In genomic region chr2:146511911-146512580, GRCm38 (mm10) we compare ENCODE assay signal across 8 mouse cellular contexts. TPM values are rescaled to one million over a fixed set of nuclear protein-coding genes. Genes with fewer than 3 reads are reported as not detected.
DNase-seq lines count a peak whose midpoint lies in the region; ATAC-seq lines count a peak whose summit lies in the region.

Ralgapa2 (minus strand) TSS chr2:146512344.

- peak within 1 kb of the TSS; percentile 57 for H3K4me2 ChIP-seq in hindbrain, embryonic 14.5 days (replicated peaks)

- DNase-seq in R1 (ENCODE audit: low read depth, low spot score), result peak; percentile 99
- DNase-seq in cerebellum, postnatal 25 days, result peak; percentile 99
- DNase-seq in frontal cortex, postnatal 25 days (ENCODE audit: low spot score in 2 of 2), result peak; percentile 97 to 99
- DNase-seq in hindbrain, embryonic 14.5 days (ENCODE audit: low spot score), result peak; percentile 100
- DNase-seq in layer of hippocampus, postnatal 36 days, result peak; percentile 98 to 99
- DNase-seq in lung, postnatal 36 days, result peak; percentile 100
- peak; percentile 99 for DNase-seq in retina, postnatal 1 day
- peak; percentile 95 to 99 for DNase-seq in urinary bladder, adult 18-20 months (ENCODE audit: low spot score in 2 of 2)

- WGBS in hindbrain, embryonic 14.5 days, result under 1% methylated on average over 45 of the region's 57 CpGs

- peak within 1 kb of the TSS; percentile 87 for H3K4me3 ChIP-seq in hindbrain, embryonic 14.5 days (replicated peaks; ENCODE audit: low read length)

- peak; percentile 98 for ATAC-seq in hindbrain, embryonic 14.5 days (ENCODE audit: low FRiP score)

- peak within 1 kb of the TSS; percentile 65 for H3K27ac ChIP-seq in hindbrain, embryonic 14.5 days

- H3K9ac ChIP-seq in hindbrain, embryonic 14.5 days, result peak within 1 kb of the TSS; percentile 88

- H3K4me1 ChIP-seq in hindbrain, embryonic 14.5 days (replicated peaks; ENCODE audit: control insufficient read depth, insufficient read depth, low read length), result peaks cover 17% of the 10 kb centered on the region

- H3K27me3 ChIP-seq in hindbrain, embryonic 14.5 days (ENCODE audit: control insufficient read depth, insufficient read depth, low read length), result no peaks in the 10 kb centered on the region

- H3K36me3 ChIP-seq in hindbrain, embryonic 14.5 days (replicated peaks; ENCODE audit: control insufficient read depth, insufficient read depth), result no peaks in the 10 kb centered on the region

- H3K9me3 ChIP-seq in hindbrain, embryonic 14.5 days (ENCODE audit: control insufficient read depth, low read length), result no peaks in the 10 kb centered on the region

RNA-seq across cellular contexts. Expression of gene Ralgapa2, which starts in this region (rescaled TPM):
- polyA plus RNA-seq in hindbrain, embryonic 14.5 days (2014; fragmentation: Nextera tagmentation; extraction: Ambion mirVana), result 12.0 and 14.2 TPM in 2 replicates
- total RNA-seq in layer of hippocampus, postnatal 36 days (2021), result 10 to 100 TPM; 27.5 to 32.8 TPM

Comparison
In these comparisons a context has a peak if more than half of its experiments do, and no peak if none do; other contexts are left out.
1. Peak in every context shown above with its lines: DNase-seq, ATAC-seq, H3K4me3 ChIP-seq and H3K27ac ChIP-seq.